Mouse (Mus musculus) cerebellum, adult 18-20 months (tissue): ENCODE data around the gene Ifitm7.
"Not testable (repeated sequence)": the region's sequence is repeated elsewhere in the genome, so short reads cannot be mapped to it uniquely, and the experiment has no call there.

Experiments
- DNase-seq, 2 experiments: peaks; one replicate each; pipeline ENCODE4 v3.0.0; 2021

The Ifitm7 gene

DNA sequence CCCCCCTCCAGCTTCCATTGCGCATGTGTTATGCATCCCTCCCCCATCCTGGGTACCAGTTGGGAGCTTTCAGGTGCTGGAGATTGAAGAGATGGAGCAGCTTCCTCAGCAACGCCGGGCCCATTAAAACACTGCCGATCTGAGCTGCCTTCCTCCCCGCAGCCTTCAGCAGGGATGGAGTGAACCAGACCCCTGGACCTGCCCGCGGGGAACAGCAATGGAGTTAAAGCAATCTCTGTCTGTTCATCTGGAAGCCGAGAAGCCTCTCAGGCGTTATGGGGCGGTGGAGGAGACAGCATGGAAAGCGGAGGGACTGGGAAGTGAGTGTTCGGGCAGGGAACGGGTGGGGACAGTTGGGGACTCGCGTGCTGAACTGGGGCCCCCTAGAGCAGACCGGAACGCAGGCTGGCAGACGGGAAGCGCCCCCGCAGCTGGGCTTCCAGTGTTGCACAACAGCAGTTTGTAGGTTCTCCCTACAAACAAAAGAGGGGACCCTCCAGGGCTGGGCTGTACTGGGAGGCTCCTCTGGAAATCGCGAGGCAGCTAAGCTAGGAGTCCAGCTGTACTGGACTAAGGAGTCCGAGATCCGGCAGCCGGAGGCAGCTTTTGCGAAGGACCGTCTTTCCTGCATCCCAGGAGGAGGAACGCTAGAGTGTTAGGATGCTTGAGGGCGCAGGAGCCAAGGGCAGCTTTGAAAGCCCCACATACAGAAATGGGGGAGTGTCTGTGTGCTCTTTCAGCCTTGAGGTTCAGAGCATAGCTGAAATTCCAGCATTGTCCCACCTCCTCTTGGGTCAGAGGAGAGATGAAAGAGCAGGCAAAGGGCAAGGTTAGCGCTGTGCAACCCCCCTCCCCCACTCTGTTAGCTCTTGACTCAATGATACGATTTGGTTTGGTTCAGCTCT is at the start of gene Ifitm7, which contains the start of gene 2900011O08Rik:
Ifitm7 (minus strand) TSS at position 315 of the 905 bp plus-strand sequence.
2900011O08Rik (plus strand) TSS at position 31 of the 905 bp plus-strand sequence.
- peak; percentile 75 to 76 for DNase-seq

DNA sequence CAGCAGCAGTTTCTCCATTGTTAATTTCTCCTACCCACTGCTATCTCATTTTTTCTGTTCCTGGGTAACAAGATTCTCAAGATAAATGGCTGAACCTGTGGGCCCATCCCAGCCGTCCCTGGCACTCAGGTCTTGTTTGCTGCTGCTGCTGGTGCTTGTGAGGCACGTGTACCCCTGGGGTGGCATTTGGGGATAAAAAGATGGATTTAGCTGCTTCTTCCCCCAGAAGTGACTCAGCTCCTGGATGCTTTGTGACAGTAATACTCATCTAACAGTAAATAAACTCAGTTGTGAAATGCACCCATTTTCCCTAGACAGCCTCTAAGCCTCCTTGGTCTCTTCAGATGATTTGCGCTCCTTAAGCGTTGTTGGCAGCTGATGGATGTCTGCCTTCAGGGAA is 46.4 kb upstream of the Ifitm7 start:
- DNase-seq, result no peak

DNA sequence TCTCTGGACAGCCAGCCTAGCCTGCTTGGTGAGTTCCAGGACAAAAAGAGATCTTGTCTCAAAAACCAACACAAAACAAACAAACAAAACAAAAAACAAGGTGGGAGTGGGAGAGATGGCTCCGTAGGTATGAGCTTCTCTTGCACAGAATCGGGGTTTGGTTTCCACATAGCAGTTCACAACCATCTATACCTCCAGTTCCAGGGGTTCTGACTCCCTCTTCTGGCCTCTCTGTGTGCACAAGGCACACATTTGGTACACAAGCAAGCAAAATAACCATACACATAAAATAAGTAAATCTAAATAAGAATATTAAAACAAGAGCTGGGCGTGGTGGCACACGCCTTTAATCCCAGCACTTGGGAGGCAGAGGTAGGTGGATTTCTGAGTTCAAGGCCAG is 44.0 kb upstream of the Ifitm7 start:
- DNase-seq, result no peak

- DNase-seq, result no peak
Measured at GRCm38 (mm10) chr16:14029851-14030250, 43.2 kb upstream of the Ifitm7 start.

- DNase-seq, result no peak
Measured at GRCm38 (mm10) chr16:14029072-14029471, 42.4 kb upstream of the Ifitm7 start.

- DNase-seq, result no peak
Measured at GRCm38 (mm10) chr16:14025091-14025990, 38.7 kb upstream of the Ifitm7 start.

DNA sequence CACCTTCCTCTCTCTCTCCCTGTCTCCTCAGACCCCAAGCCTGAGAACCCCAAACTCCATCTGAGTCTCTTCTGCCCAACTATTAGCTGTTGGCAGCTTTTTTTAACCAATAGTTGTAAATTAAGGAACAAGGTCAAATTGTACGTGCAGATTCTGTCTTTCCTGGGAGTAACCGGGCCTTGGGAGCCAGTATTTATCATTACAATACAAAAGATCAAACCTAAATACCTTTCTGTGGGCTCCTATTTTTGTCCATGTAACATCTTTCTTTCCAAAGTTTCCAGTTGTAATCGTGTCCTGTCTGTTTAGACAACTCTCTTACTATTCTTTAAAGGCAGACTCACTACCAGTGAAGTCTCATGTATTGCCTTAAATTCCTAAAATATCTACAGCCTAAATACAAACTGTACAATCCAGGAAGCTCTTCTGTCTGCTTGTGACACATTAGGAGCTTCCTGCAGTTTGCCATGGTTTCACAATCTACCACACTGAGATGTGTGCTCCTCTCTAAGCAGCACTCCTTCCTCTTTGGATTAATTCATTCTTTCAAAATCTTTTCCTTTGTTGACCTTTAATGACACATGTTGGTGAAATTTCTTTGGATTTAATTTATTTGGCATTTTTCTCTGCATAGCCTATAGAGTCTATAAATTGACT is 34.6 kb upstream of the Ifitm7 start:
- DNase-seq, result no peak

DNA sequence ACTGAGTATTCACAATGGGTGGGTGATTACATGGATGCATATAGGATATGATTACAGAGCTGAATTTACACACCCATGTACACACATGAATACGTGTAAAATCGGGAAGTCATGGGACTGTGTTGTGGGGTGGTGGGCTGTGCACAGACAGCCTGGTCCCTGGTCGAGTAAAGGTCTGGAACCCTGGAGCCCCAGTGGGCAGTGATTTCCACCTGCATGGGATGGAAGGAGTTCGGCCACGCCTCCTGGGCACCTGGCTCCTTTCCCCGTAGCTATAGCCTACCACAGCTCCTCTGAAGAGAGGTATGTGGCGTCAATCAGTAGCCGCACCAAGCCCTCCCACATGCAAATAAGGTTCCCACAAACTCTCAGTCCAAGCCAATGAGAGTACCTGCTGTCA is 30.6 kb upstream of the Ifitm7 start:
- no peak for DNase-seq

DNA sequence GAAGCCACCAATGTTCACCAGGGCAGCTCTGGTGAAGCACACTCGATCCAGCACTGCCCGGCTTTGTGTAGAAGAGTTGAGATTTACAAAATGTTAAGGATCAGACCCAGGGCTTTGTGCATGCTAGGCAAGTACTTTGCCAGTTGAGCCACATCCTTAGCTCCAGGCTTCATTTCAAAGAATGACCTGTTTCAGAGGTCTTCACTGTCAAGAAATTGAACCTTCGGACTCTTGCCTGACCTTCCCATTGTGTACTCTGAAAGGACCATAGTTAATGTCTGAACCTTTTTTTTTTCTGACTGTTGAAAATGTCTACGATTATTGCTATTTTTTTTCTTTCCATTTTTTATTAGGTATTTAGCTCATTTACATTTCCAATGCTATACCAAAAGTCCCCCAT is 23.3 kb upstream of the Ifitm7 start:
- no peak for DNase-seq

DNA sequence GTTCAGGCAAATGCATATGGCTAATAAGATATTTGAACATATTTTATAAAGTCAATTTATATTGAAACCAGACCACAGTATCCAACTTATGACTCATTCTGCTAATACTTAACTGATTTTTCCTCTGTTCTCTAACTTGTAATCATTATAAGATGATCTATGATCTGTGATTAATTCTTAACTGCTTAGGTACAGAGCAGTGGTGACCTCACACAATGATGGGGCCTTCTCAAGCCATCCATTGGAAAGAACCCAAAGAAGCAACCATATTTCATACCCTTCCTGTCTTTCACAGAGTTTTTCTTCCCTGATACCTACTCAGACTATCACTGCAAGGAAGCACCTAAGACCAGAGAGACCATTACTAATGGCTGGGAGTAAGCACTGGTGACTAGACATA is 22.0 kb upstream of the Ifitm7 start:
- DNase-seq, result no peak

GRCm38 (mm10) chr16:14008081-14008480 is 21.4 kb upstream of the Ifitm7 start:
- no peak for DNase-seq

- DNase-seq, result no peak
Measured at GRCm38 (mm10) chr16:14005266-14005665, 18.6 kb upstream of the Ifitm7 start.

- DNase-seq, result no peak
Measured at GRCm38 (mm10) chr16:14004726-14005125, 18.0 kb upstream of the Ifitm7 start.

DNA sequence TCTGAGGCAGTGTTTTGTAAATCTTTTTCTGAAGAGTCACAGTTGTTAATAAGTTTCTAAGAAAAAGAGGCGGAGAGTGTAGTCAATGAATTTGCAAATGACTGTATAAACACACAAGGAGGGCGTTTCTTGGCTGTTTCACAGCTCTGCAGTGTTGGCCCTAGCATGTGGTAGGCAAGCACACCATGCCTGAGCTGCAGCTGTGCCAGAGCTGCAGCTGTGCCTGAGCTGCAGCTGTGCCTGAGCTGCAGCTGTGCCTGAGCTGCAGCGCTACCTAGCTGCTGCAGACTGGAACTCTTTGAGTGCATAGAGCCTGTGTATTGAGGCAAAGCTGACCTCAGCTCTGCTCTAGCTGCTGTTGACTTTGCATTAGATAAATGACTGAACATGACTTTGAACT is 17.5 kb upstream of the Ifitm7 start:
- no peak for DNase-seq

GRCm38 (mm10) chr16:14003386-14004130 is 16.9 kb upstream of the Ifitm7 start:
- no peak for DNase-seq

- no peak for DNase-seq
Measured at GRCm38 (mm10) chr16:13994502-13994901, 7.8 kb upstream of the Ifitm7 start.

- DNase-seq, result no peak
Measured at GRCm38 (mm10) chr16:13994076-13994475, 7.4 kb upstream of the Ifitm7 start.

GRCm38 (mm10) chr16:13992518-13993248 is 6.0 kb upstream of the Ifitm7 start:
- no peak for DNase-seq

DNA sequence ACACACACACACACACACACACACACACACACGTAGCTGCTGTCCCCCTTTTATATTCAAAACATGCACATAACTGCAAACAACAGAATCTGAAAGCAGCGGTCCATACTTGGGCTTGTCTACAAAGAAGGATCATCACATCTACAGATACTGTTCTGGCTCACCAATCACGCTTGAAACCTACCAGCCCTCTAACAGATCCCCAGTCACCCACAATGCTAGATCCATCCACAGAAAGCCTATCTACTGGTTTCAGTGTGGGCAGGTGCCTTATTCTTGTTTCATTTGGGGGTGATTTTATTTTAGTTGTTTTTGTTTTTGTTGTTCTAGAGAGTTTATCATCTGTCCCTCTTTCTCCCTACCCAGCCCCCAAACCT is 503 bp downstream of the Ifitm7 start:
- no peak for DNase-seq

DNA sequence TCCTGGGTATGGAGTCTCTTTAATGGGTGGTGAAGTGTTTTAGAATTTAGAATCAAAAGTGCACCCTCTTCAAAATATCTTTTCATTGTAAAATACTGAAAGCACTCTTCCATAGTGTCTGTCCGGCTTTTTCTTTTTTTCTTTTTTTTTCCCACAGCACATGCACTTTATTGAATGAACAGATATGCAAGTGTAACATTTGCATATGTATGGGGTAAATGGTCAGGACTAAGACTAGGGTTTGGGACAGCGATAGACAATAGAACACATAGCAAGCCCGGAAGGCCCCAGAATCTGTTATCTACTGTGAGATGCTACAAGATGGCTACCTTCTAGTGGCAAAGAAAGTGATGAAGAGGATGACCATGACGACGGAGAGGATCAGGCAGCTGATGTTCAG is 3.5 kb downstream of the Ifitm7 start:
- no peak for DNase-seq

DNA sequence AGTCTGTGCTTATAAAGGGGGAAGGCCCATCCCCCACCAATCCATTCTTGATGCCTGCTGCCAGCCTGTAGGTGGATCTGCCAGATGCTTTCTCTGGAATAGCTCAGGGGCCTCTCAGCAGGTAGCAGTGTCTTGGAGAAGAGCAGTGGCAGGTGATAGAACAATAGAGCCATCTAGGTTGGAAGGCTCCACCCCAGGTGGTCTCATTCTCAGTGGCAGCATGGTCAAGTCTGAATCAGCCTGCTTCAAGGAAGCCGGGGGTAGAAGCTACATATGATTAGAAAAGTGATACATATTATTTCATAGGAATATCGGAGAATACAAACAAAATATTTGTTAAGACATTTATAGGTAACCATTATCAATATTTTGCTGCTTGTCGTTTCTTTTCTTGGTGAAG is 5.0 kb downstream of the Ifitm7 start:
- DNase-seq, result not testable (repeated sequence)

DNA sequence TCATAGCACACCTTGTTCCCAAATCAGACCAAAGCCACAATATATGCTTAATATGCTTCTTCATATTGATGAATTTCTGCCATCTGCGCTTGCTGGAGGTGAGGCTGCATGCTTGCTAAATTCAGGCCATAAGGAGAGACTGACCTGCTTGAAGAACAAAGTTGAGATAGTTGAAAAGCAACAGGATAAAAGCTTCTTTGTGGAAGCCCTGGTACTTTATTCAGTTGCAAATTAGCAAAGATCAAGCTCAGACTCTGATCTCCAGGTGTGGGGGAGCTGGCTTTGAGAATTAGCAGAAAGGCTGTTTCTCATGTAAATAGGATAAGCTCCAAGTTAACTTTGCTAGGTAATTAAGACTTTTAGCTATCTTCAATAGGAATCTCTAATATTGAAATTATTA is 9.7 kb downstream of the Ifitm7 start:
- not testable (repeated sequence) for DNase-seq
